Mouse (Mus musculus): ENCODE measurements at regions not wholly inside any gene's neighbourhood (a gene's known extent, or its start where the extent isn't known, plus 50 kb on each side); places are given as distances from the start of the nearest gene placed in this dataset.
"Not testable (repeated sequence)": the region's sequence is repeated elsewhere in the genome, so short reads cannot be mapped to it uniquely, and the experiment has no call there.

- H3K36me3 ChIP-seq; H3K9me3 ChIP-seq; H3K4me1 ChIP-seq; H3K27ac ChIP-seq (replicated peaks); ATAC-seq (ENCODE audit: low FRiP score, low read depth); H3K27me3 ChIP-seq; H3K9ac ChIP-seq (replicated peaks): not testable (repeated sequence)
- WGBS: 13% methylated on average over 24 of the region's 40 CpGs
- Histone ChIP-seq H3K4me3 (peak overlapping the region; percentile 20), H3K4me2 (replicated peaks) (peak overlapping the region; percentile 27)
Measured at GRCm38 (mm10) chr12:22745556-22745955, 1034.5 kb downstream of the Gm10330 start.

DNA sequence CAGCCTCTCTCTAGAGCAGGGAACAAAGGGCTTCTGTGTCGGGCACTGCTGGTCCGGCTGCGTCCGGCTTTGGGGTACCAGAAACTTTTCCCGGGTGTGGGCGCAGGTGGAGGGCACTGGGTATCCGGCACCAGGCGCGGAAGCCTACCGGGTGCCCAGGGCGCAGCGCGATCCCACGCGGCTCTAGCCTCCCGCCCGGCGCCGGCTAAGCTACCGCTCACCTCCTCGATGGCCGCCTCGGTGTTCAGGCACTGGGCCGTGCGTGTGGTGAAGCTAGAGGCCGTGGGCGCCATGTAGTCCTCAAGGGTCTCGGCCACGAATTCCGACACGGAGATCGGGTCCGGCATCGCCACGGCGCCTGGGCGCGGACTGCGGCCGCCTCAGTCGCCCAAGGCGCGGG lies 1035.0 kb downstream of the Gm10330 start:
- H3K9me3 ChIP-seq; H3K36me3 ChIP-seq; H3K9ac ChIP-seq (replicated peaks); H3K27me3 ChIP-seq; ATAC-seq (ENCODE audit: low FRiP score, low read depth); H3K4me1 ChIP-seq; H3K27ac ChIP-seq (replicated peaks): not testable (repeated sequence)
- H3K4me3 ChIP-seq: peak overlapping the region; percentile 20
- WGBS: 18% methylated on average over 42 of the region's 43 CpGs
- peak overlapping the region; percentile 27 for H3K4me2 ChIP-seq (replicated peaks)
